Mouse (Mus musculus) brain, embryonic 14.5 days (tissue): ENCODE measurements around the gene Cidec. TPM values are rescaled to one million over a fixed set of nuclear protein-coding genes. Genes with fewer than 3 reads are reported as not detected.

Source experiments
- DNase-seq: peaks from one replicate; pipeline ENCODE4 v3.0.0-alpha.2; 2011; ENCODE audit warnings: low read depth
- CTCF ChIP-seq: fragments of 200-500 bp; IDR thresholded peaks from 2 replicates; pipeline ENCODE4 v1.5.1; 2012; ENCODE audit warnings: inconsistent platforms, mild to moderate bottlenecking, moderate library complexity, borderline replicate concordance; ENCODE audit not compliant: insufficient read depth, insufficient read length; ENCODE audit errors: extremely low read depth
- POLR2A ChIP-seq: fragments of 200-500 bp; IDR thresholded peaks from 2 replicates; pipeline ENCODE4 v1.6.1; 2012; ENCODE audit warnings: mild to moderate bottlenecking, inconsistent platforms, borderline replicate concordance; ENCODE audit not compliant: poor library complexity, insufficient read depth, insufficient read length, severe bottlenecking; ENCODE audit errors: extremely low read depth
- polyA plus RNA-seq: library from polyadenylated mRNA; depleted of rRNA; stranded (reverse); fragments of >200 nt; gene quantifications from 2 replicates; pipeline ENCODE4 v1.2.3, GENCODE M21; 2012; rRNA removed

The Cidec gene
- polyA plus RNA-seq, 1 experiment, result 0.07 TPM

DNA sequence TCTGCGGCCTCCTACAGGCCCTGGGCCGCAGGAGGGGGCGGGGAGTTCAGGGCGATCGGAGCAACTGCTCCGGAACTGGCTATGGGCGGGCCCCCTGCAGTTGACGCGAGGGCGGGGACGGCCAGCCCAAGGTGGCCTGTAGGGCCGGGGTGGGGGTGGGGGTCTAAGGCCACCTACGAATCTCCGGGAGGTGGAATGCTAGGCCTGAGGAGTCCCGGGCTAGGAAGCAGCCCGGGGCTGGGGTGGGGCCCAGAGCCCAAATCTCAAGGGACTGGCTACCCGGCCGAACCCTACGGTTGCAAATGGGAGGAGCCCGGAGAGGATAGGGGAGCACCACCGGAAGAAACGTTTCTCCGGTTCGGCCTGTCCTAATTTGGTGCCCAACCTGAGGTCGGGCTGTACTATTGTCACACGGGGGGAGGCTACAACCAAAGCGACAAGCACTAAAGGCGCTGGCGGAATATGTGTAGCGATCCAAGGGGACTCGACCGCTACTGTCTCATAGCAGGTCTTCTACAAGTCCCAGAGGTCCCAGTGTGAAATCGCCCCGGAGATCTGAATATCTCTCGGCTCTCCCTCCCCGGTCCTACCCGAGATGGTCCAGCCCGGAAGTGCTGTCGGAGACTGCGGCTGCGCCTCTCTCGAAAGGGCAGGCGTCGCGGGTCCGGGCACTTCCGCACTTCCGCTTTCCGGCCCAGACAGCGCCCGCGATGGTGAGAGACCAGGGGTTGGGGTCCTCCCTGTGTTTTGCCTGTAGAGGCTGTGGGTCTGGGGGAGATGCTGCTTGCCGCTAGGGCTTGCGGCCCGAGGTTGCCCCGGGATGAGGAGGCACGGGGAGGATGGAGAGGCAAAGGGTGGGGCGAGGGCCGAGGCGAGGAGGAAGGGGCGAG lies 57.8 kb downstream of the Cidec start, which contains the start of the genes Tada3 and Arpc4:
TSS of gene Tada3 (minus strand) at position 388 of the 890 bp plus-strand sequence.
TSS of gene Arpc4 (plus strand) at position 620 of the 890 bp plus-strand sequence.
- peak; percentile 49; the same call in 1 of the 2 replicates for TF ChIP-seq POLR2A
- no peak for TF ChIP-seq CTCF
- DNase-seq, result peak; percentile 97

GRCm38 (mm10) chr6:113377172-113377495 lies 58.4 kb downstream of the Cidec start:
- no peak for DNase-seq
- TF ChIP-seq CTCF, result no peak
- no peak for TF ChIP-seq POLR2A

Other genes starting within 250 kb of the Cidec start
- 55.7 and 93.3 TPM in 2 replicates for gene Lhfpl4, start 240.4 kb downstream of the Cidec start, polyA plus RNA-seq
- 38.6 and 51.5 TPM in 2 replicates for gene Mtmr14, start 197.9 kb downstream of the Cidec start, polyA plus RNA-seq
- gene Cpne9, start 153.5 kb downstream of the Cidec start, polyA plus RNA-seq, result 2.1 and 4.2 TPM in 2 replicates
- 34.5 and 37.3 TPM in 2 replicates for gene Brpf1, start 128.6 kb downstream of the Cidec start, polyA plus RNA-seq
- gene Ogg1, start 108.8 kb downstream of the Cidec start, polyA plus RNA-seq, result 13.2 and 25.0 TPM in 2 replicates
- 62.7 and 64.7 TPM in 2 replicates for gene Camk1, start 91.8 kb downstream of the Cidec start, polyA plus RNA-seq
- 67.8 and 70.8 TPM in 2 replicates for gene Tada3, start 57.9 kb downstream of the Cidec start, polyA plus RNA-seq
- gene Arpc4, start 57.6 kb downstream of the Cidec start, polyA plus RNA-seq, result 117 and 127 TPM in 2 replicates
- 23.1 and 25.5 TPM in 2 replicates for gene Ttll3, start 46.5 kb downstream of the Cidec start, polyA plus RNA-seq
- gene Rpusd3, start 16.4 kb downstream of the Cidec start, polyA plus RNA-seq, result 27.6 and 50.7 TPM in 2 replicates
- 60.1 and 71.0 TPM in 2 replicates for gene Jagn1, start 6.8 kb upstream of the Cidec start, polyA plus RNA-seq
- gene Il17re, start 22.7 kb upstream of the Cidec start, polyA plus RNA-seq, result 0.47 and 0.63 TPM in 2 replicates
- gene Il17rc, start 35.7 kb upstream of the Cidec start, polyA plus RNA-seq, result 2.7 and 3.3 TPM in 2 replicates
- 33.3 and 42.2 TPM in 2 replicates for gene Creld1, start 47.5 kb upstream of the Cidec start, polyA plus RNA-seq
- 8.7 and 8.9 TPM in 2 replicates for gene Prrt3, start 66.2 kb upstream of the Cidec start, polyA plus RNA-seq
- 63.0 TPM in 2 replicates for gene Emc3, start 95.9 kb upstream of the Cidec start, polyA plus RNA-seq
- 5.0 and 9.1 TPM in 2 replicates for gene Fancd2, start 95.9 kb upstream of the Cidec start, polyA plus RNA-seq
- gene Fancd2os, start 165.0 kb upstream of the Cidec start, polyA plus RNA-seq, result 0.07 TPM in 1 of 2 replicates, not detected in the other
- gene Brk1, start 169.0 kb upstream of the Cidec start, polyA plus RNA-seq, result 206 and 247 TPM in 2 replicates
- gene Vhl, start 188.2 kb upstream of the Cidec start, polyA plus RNA-seq, result 48.1 and 71.2 TPM in 2 replicates
- gene Irak2, start 202.7 kb upstream of the Cidec start, polyA plus RNA-seq, result 4.0 and 4.2 TPM in 2 replicates